Mouse (Mus musculus) bone marrow macrophage, adult 2 months (primary cell): ENCODE data around the gene Tex21.

Experiments used
- CTCF ChIP-seq: IDR thresholded peaks from 2 replicates; pipeline ENCODE4 v1.5.1; 2012; ENCODE audit warnings: low read depth, mild to moderate bottlenecking, low read length, moderate library complexity
- POLR2A ChIP-seq: IDR thresholded peaks from 2 replicates; pipeline ENCODE4 v1.6.1; 2012; ENCODE audit warnings: mild to moderate bottlenecking, low read depth, low read length, borderline replicate concordance

- TF ChIP-seq CTCF (no peak), POLR2A (no peak)
These were observed 62.3 kb downstream of the Tex21 start for GRCm38 (mm10) chr12:76184271-76184670.
